Mouse (Mus musculus) intestine, embryonic 16.5 days (tissue): Measurements from ENCODE around the gene Rusc1. TPM values are rescaled to one million over a fixed set of nuclear protein-coding genes. Genes with fewer than 3 reads are reported as not detected.
"Not testable (repeated sequence)": the region's sequence is repeated elsewhere in the genome, so short reads cannot be mapped to it uniquely, and the experiment has no call there.

Experiments used
- ATAC-seq: fragments of 200-750 bp; cut with Nextera tagmentation; 2 replicates; pipeline ENCODE4 v1.8.0; 2017; ENCODE audit warnings: moderate TSS enrichment, moderate library complexity
- H3K27ac ChIP-seq: fragments of 300-500 bp; sonication (generic); 2 replicates; pipeline ENCODE4 v1.5.1; 2014; ENCODE audit warnings: mild to moderate bottlenecking, low read length
- H3K27me3 ChIP-seq: fragments of 300-500 bp; sonication (generic); replicated peaks from 2 replicates; pipeline ENCODE4 v1.6.1; 2014; ENCODE audit warnings: low read length, control low read depth, mixed read lengths; ENCODE audit not compliant: control insufficient read depth, insufficient read depth
- H3K36me3 ChIP-seq: fragments of 300-500 bp; sonication (generic); 2 replicates; pipeline ENCODE4 v1.6.1; 2014; ENCODE audit warnings: low read length, control low read depth; ENCODE audit not compliant: control insufficient read depth, insufficient read depth
- H3K4me1 ChIP-seq: fragments of 300-500 bp; sonication (generic); 2 replicates; pipeline ENCODE4 v1.6.1; 2014; ENCODE audit warnings: low read length, control low read depth, mixed read lengths; ENCODE audit not compliant: control insufficient read depth, insufficient read depth
- H3K4me2 ChIP-seq: fragments of 300-500 bp; sonication (generic); 2 replicates; pipeline ENCODE4 v1.6.1; 2014; ENCODE audit warnings: low read depth, low read length, control low read depth
- H3K4me3 ChIP-seq: fragments of 300-500 bp; sonication (generic); 2 replicates; pipeline ENCODE4 v1.5.1; 2014; ENCODE audit warnings: mild to moderate bottlenecking, low read length
- H3K9ac ChIP-seq: fragments of 300-500 bp; sonication (generic); 2 replicates; pipeline ENCODE4 v1.6.1; 2014; ENCODE audit warnings: low read depth, low read length
- H3K9me3 ChIP-seq: fragments of 300-500 bp; sonication (generic); 2 replicates; pipeline ENCODE4 v1.6.1; 2016; ENCODE audit warnings: low read length, control low read depth; ENCODE audit not compliant: control insufficient read depth
- WGBS: fragments of 180-500 bp; shearing (Covaris S2); extraction: QIAGEN DNeasy Blood & Tissue Kit; methylation state at CpG from one replicate; pipeline ENCODE4 v1.1.7; 2014; 5-methylcytosine and 5-hydroxymethylcytosine counted together
- polyA plus RNA-seq: library from polyadenylated mRNA; unstranded; fragments of >200 nt; fragmentation: Nextera tagmentation; extraction: Ambion mirVana; gene quantifications from 2 replicates; pipeline ENCODE4 v1.2.1, GENCODE M21; 2015

Rusc1 gene
- polyA plus RNA-seq, 1 experiment from 2014 or later, result 31.0 TPM

DNA sequence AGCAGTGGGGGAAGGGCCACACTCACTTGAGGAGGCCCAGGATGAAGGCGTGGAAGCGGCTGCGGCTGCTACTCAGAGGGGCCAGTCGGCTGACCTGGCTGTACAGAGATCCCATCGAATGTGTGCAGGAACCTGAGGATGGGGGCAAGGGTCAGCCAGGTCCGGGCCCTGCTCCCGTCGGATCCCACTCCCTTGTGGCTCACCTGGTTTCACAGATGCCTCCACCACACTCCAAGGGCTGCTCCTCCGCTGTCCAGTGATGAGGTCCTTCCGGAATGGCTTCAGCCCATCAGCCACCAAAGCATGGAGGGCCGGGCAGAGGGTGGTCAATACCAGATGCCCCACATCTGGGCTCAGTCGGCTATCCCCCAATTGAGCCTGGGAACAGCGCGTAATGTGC lies 4.1 kb downstream of the Rusc1 start:
- no peaks in the 10 kb centered on the region for H3K27me3 ChIP-seq
- ATAC-seq, result no peak
- no peaks in the 10 kb centered on the region for H3K9me3 ChIP-seq
- peaks cover 33% of the 10 kb centered on the region for H3K4me1 ChIP-seq
- peak overlapping the region; percentile 85; the same call in 1 of the 2 replicates for H3K9ac ChIP-seq
- no peaks in the 10 kb centered on the region for H3K36me3 ChIP-seq
- H3K27ac ChIP-seq, result no peak overlapping the region
- peak overlapping the region; percentile 100 for H3K4me2 ChIP-seq
- 42% methylated on average over 14 of the region's 14 CpGs for WGBS
- H3K4me3 ChIP-seq, result peak overlapping the region; percentile 74

DNA sequence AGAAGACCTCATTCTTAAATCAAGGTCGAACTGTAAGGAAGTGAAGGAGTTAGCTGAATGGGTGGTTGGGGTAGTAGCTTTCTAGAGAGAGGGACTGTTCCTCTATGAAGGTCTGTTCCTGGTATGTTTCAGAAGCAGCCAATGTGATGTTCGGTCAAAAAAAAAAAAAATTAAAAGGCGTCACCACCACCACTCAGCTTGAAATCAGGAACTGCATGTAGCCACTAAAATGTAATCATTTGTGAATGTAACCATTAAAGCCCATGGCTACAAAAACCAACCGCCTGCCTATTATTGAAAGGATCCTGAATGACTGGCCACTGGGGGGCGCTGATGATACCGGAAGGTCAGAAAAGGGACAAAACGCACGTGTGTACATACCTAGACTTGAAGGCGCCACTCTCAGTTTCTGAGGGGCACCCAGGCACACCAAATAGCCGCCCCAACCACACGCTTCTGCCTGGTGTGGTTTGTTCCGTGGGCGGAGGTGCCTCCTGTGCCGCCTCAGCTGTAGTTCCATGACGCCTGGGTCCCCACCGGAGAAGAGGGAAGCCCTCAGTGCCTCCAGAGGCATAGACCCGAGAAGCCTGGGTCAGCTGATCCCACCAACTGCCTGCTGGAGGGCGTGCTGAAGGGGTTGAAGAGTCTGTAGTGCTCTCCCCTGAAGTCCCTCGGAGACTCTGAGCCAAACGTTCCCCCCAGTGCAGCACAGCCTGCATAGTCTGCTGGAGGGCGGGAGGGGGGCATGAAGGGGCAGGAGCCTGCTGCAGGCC lies 5.6 kb downstream of the Rusc1 start:
- Histone ChIP-seq H3K9me3 (no peaks in the 10 kb centered on the region), H3K4me1 (peaks cover 24% of the 10 kb centered on the region), H3K9ac (peak overlapping the region; percentile 41; the same call in 1 of the 2 replicates), H3K27me3 (no peaks in the 10 kb centered on the region), H3K4me3 (0 out of 2 replicates have a peak overlapping the region, but pooled peaks have one; percentile 8), H3K4me2 (peak overlapping the region; percentile 41), H3K27ac (no peak overlapping the region), H3K36me3 (no peaks in the 10 kb centered on the region)
- ATAC-seq, result no peak
- WGBS, result 27% methylated on average over 21 of the region's 21 CpGs

GRCm38 (mm10) chr3:89084654-89085190 lies 8.4 kb downstream of the Rusc1 start:
- Histone ChIP-seq H3K4me3 (no peak overlapping the region), H3K27me3 (no peaks in the 10 kb centered on the region), H3K4me1 (peaks cover 11% of the 10 kb centered on the region), H3K27ac (no peak overlapping the region), H3K36me3 (no peaks in the 10 kb centered on the region), H3K9ac (no peak overlapping the region), H3K9me3 (no peaks in the 10 kb centered on the region), H3K4me2 (no peak overlapping the region)
- ATAC-seq, result no peak
- WGBS, result 79% methylated on average over 12 of the region's 12 CpGs

DNA sequence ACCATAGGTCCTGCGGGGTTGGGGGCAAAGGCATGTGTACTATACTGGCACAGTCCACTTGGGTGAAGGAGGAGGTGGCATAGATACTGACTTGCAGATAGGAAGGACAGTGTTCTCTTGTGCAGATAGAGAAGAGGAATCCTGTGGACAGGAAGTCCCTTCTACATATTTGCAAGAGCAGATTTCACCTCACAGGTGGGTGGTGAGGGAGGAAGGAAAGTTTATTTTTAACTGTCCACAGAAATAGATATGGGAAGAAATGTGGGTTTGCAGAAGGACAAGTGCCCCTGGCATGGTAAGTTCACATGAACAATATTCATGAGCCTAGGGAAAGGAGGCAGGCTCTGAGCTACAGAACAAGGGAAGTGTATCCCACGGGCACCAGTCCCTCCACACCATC lies 9.0 kb downstream of the Rusc1 start:
- H3K27ac ChIP-seq, result no peak overlapping the region
- WGBS, result 74% methylated on average over 2 of the region's 2 CpGs
- ATAC-seq, result no peak
- H3K4me2 ChIP-seq, result no peak overlapping the region
- H3K4me1 ChIP-seq, result peaks cover 11% of the 10 kb centered on the region
- 0 out of 2 replicates have a peak, but pooled peaks cover 3% of the 10 kb centered on the region for H3K36me3 ChIP-seq
- no peaks in the 10 kb centered on the region for H3K9me3 ChIP-seq
- H3K4me3 ChIP-seq, result no peak overlapping the region
- no peaks in the 10 kb centered on the region for H3K27me3 ChIP-seq
- H3K9ac ChIP-seq, result no peak overlapping the region

GRCm38 (mm10) chr3:89082287-89082686 lies 10.8 kb downstream of the Rusc1 start:
- H3K9ac ChIP-seq, H3K4me2 ChIP-seq, ATAC-seq, H3K4me3 ChIP-seq, H3K9me3 ChIP-seq, H3K27ac ChIP-seq, H3K4me1 ChIP-seq, H3K36me3 ChIP-seq, H3K27me3 ChIP-seq: not testable (repeated sequence)

DNA sequence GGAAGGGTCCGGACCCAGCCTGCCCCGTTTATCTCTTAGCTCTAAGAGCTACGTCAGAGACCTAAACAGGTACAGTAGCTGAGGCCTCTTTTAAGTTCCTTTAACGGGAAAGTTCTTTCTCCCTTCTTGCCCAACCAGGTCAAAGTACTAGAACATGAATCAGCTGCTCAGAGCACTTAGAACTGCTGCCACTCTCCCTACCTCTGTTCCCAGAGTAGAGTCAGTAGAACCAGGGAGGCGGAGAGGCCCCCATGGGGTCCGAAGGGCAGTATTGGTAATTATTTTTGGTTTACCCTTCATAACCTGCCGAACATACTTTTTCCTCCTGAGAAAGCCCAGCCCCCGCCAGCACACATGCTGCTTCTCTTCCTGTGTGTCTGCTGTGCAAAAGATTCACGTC lies 15.7 kb downstream of the Rusc1 start:
- 79% methylated on average over 9 of the region's 9 CpGs for WGBS
- peak; percentile 95 for ATAC-seq

DNA sequence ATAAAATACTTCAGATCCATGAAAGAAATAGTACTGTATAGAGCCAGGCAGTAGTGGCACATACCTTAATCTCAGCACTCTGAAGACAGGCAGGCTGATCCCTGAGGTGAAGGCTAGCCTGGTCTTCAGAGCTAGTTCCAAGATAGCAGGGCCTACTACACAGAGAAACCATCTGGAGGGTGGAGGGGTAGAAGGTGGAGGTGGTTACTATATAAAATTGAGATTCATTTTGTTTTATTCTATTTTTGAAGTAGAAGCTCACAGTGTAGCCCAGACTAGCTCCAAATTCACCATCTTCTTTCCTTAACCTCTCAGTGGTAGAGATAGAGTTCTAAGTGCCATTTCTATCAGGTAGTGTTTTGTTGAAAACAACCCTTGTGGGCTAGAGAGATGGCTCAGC lies 25.8 kb downstream of the Rusc1 start:
- peaks cover 24% of the 10 kb centered on the region for H3K36me3 ChIP-seq
- no peak overlapping the region for H3K27ac ChIP-seq
- no peaks in the 10 kb centered on the region for H3K9me3 ChIP-seq
- H3K9ac ChIP-seq, result no peak overlapping the region
- no peaks in the 10 kb centered on the region for H3K4me1 ChIP-seq
- H3K4me3 ChIP-seq, result no peak overlapping the region
- no peak overlapping the region for H3K4me2 ChIP-seq
- no peak for ATAC-seq
- H3K27me3 ChIP-seq, result no peaks in the 10 kb centered on the region

More for the DNA sequence above, 15.7 kb downstream of the Rusc1 start:
- H3K9ac ChIP-seq, result no peak overlapping the region
- H3K9me3 ChIP-seq, result no peaks in the 10 kb centered on the region
- H3K27ac ChIP-seq, result peak overlapping the region; percentile 46
- H3K4me2 ChIP-seq, result no peak overlapping the region
- peaks cover 22% of the 10 kb centered on the region for H3K36me3 ChIP-seq
- peaks cover 5% of the 10 kb centered on the region; the same call in 1 of the 2 replicates for H3K4me1 ChIP-seq
- H3K4me3 ChIP-seq, result no peak overlapping the region
- no peaks in the 10 kb centered on the region for H3K27me3 ChIP-seq

- H3K27ac ChIP-seq, result no peak overlapping the region
- H3K4me2 ChIP-seq, result no peak overlapping the region
- WGBS, result 75% methylated on average over 3 of the region's 3 CpGs
- no peak overlapping the region for H3K4me3 ChIP-seq
- H3K9me3 ChIP-seq, result no peaks in the 10 kb centered on the region
- H3K4me1 ChIP-seq, result no peaks in the 10 kb centered on the region
- H3K27me3 ChIP-seq, result no peaks in the 10 kb centered on the region
- peaks cover 17% of the 10 kb centered on the region for H3K36me3 ChIP-seq
- no peak for ATAC-seq
- no peak overlapping the region for H3K9ac ChIP-seq
Measured at GRCm38 (mm10) chr3:89061696-89062095, 31.4 kb downstream of the Rusc1 start.

- 80% methylated on average over 3 of the region's 3 CpGs for WGBS
- Histone ChIP-seq H3K9ac (no peak overlapping the region), H3K27me3 (no peaks in the 10 kb centered on the region), H3K4me1 (no peaks in the 10 kb centered on the region), H3K27ac (no peak overlapping the region), H3K9me3 (no peaks in the 10 kb centered on the region), H3K36me3 (peaks cover 15% of the 10 kb centered on the region; the same call in 1 of the 2 replicates), H3K4me3 (no peak overlapping the region), H3K4me2 (no peak overlapping the region)
- ATAC-seq, result no peak
Measured at GRCm38 (mm10) chr3:89058783-89059182, 34.3 kb downstream of the Rusc1 start.
